Mouse (Mus musculus): Measurements from ENCODE around the gene Ilkap.

DNA sequence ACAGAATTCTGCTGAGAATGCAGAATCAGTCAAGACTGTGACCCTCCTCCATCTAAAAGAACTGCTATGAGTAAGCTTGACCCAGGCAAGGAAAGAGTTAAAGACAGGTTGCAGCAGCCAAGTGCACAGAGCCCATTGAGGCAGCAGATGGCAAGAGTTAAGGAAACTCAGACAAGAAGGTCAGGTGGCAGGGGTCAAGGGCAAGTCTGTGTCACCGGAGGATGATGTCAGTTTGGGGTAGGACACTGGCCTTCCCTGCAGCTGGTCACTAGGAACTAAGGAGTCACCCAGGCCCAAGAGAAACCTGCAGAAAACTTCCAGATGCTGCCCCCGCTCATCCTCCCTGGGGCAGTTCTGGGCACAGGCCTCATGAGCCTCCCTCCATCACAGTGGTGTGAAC, 74.0 kb downstream of the Ilkap start:
- TF ChIP-seq CTCF (IDR thresholded peaks at IDR 0.05; ENCODE audit: low read depth, low read length) (no peak), POLR2A (IDR thresholded peaks at IDR 0.05; ENCODE audit: extremely low read depth, insufficient read depth, low read length) (no peak)
